Mouse (Mus musculus) lung, postnatal 0 days (tissue): ENCODE results near the gene Ppan.

Source experiments
- CTCF ChIP-seq: IDR thresholded peaks from 2 replicates; pipeline ENCODE4 v1.5.1; 2016; ENCODE audit warnings: antibody characterized with exemption, mild to moderate bottlenecking
- EP300 ChIP-seq: IDR thresholded peaks from 2 replicates; pipeline ENCODE4 v1.6.1; 2016; ENCODE audit warnings: antibody characterized with exemption, mild to moderate bottlenecking, control low read depth

- TF ChIP-seq CTCF: no peak
- TF ChIP-seq EP300: no peak
Measured at GRCm38 (mm10) chr9:20869246-20869645, 18.7 kb upstream of the Ppan start.
